Mouse (Mus musculus) macrophage (primary cell): ENCODE data around the gene Nosip. TPM values are rescaled to one million over a fixed set of nuclear protein-coding genes. Genes with fewer than 3 reads are reported as not detected.
A peak's percentile ranks its signal among the peaks of the same experiment; 100 is the strongest.

ENCODE experiments used
- H3K27ac ChIP-seq: fragments of 350-480 bp; formaldehyde crosslinking; 2 replicates; pipeline ENCODE4 v1.9.0; 2021
- H3K36me3 ChIP-seq: fragments of 350-480 bp; formaldehyde crosslinking; 2 replicates; pipeline ENCODE4 v1.9.0; 2021; ENCODE audit errors: inconsistent target
- H3K4me3 ChIP-seq: fragments of 350-480 bp; formaldehyde crosslinking; 2 replicates; pipeline ENCODE4 v1.9.0; 2021; ENCODE audit errors: inconsistent target
- H3K79me2 ChIP-seq: fragments of 350-480 bp; formaldehyde crosslinking; 2 replicates; pipeline ENCODE4 v1.9.0; 2021; ENCODE audit errors: inconsistent target
- WGBS: methylation state at CpG from one replicate; pipeline ENCODE4 v1.1.7; 2026; ENCODE audit warnings: inconsistent platforms; ENCODE audit not compliant: missing documents; 5-methylcytosine and 5-hydroxymethylcytosine counted together
- polyA plus RNA-seq: library from polyadenylated mRNA; stranded (reverse); fragments of 250-400 nt; gene quantifications from 3 replicates; pipeline ENCODE4 v1.2.4, GENCODE M21; 2018; ENCODE audit warnings: inconsistent platforms

The Nosip gene
- polyA plus RNA-seq, 1 experiment from 2014 or later: 40.1 TPM

DNA sequence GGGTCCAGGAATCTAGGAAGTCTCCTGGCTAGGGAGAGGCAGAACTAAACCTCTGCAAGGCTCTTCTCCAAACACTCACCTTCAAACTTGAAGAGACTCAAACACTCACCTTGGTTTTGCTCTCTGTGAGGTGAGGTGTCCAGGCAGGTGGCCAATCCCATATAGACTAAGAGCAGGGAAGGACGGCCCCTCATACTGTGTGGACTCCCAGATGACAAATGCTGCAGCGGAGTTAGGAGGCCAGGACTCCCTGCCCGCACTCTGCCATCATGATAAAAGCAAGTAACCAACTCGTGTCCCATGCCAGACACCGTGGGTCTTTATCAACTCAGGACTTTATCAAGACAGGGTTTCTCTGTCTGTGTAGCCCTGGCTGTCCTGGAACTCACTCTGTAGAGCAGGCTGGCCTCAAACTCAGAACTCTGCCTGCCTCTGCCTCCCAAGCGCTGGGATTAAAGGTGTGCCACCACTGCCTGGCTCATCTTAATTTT lies 1.6 kb upstream of the Nosip start:
- WGBS: 96% methylated on average over 6 of the region's 6 CpGs
- H3K4me3 ChIP-seq: no peak overlapping the region
- no peak overlapping the region for H3K27ac ChIP-seq
- H3K79me2 ChIP-seq: peaks cover 32% of the 10 kb centered on the region
- H3K36me3 ChIP-seq: no peaks in the 10 kb centered on the region

DNA sequence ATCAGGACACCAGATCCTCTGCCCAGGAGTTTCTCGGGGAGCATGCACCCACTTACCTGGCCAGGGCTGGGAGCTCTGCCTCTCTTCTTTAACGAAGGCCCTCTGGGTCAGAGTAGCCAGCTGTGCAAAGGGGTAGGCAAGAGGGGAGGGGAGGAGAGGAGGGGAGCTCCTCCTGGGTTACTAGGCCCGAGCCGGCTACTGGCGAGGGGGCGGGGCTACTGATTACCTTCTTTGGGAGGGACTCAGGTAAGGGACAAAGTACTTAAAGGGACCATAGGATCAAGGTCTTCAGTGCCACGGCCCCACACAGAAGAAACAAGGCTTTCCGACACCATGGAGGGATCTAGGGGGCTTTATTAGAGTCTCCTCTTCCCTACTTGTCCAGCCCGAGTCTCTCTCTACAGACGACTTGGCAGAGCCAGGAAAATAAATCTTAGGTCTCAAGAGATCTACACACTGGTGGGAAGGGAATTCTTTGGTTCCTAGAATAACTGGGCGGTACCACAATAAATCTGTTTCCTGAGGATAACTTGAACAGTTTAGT lies 625 bp upstream of the Nosip start:
- H3K79me2 ChIP-seq: peaks cover 41% of the 10 kb centered on the region
- H3K4me3 ChIP-seq: peak overlapping the region; percentile 86
- no peaks in the 10 kb centered on the region for H3K36me3 ChIP-seq
- peak overlapping the region; percentile 95 for H3K27ac ChIP-seq
- WGBS: 31% methylated on average over 10 of the region's 11 CpGs

GRCm38 (mm10) chr7:45067190-45067999 lies 5.2 kb downstream of the Nosip start:
- 87% methylated on average over 4 of the region's 4 CpGs for WGBS
- no peak overlapping the region for H3K4me3 ChIP-seq
- H3K79me2 ChIP-seq: peaks cover 99% of the 10 kb centered on the region
- no peaks in the 10 kb centered on the region for H3K36me3 ChIP-seq
- H3K27ac ChIP-seq: no peak overlapping the region

GRCm38 (mm10) chr7:45068000-45068318 lies 5.7 kb downstream of the Nosip start:
- H3K79me2 ChIP-seq: peaks cover 100% of the 10 kb centered on the region
- no peak overlapping the region for H3K27ac ChIP-seq
- H3K36me3 ChIP-seq: no peaks in the 10 kb centered on the region
- WGBS: 67% methylated on average over 5 of the region's 5 CpGs
- H3K4me3 ChIP-seq: no peak overlapping the region

DNA sequence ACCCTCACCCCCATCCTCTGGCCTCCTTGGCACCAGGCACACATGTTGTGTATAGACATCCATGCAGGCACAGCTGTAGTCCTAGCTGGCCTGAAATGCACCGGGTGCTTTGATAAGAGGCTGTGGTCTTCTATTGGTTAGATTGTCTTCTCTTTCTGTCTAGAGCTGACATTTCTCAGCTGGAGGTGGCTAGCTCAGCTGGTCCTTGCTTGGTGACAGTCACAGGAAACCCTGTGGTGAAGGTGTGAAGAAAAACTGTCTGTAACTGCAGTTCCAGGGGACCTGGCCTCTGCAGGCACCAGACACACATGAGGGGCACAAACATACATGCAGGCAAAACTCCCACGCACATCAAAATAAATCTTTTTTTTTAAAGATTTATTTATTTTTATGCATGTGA lies 7.4 kb downstream of the Nosip start:
- 75% methylated on average over 1 of the region's 2 CpGs for WGBS
- H3K4me3 ChIP-seq: no peak overlapping the region
- peaks cover 99% of the 10 kb centered on the region for H3K79me2 ChIP-seq
- H3K27ac ChIP-seq: no peak overlapping the region
- peaks cover 12% of the 10 kb centered on the region; the same call in 1 of the 2 replicates for H3K36me3 ChIP-seq

DNA sequence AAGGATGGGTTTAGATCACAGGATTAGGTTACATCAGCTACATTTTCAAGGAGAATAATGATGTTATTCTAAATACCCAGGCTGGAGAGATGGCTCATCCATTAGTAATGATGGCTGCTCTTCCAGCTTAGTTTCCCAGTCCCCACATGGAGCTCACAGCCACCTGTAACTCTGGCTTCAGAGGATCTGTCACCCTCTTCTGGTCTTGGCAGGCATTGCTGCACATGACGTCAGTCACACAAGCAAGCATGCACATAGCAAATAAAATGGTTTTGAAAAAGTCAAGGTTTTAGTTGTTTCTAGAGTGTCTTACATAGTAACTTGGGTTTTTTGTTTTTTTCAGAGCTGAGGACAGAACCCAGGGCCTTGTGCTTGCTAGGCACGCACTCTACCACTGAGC lies 10.0 kb downstream of the Nosip start:
- no peak overlapping the region for H3K4me3 ChIP-seq
- peaks cover 28% of the 10 kb centered on the region; the same call in 1 of the 2 replicates for H3K36me3 ChIP-seq
- H3K27ac ChIP-seq: no peak overlapping the region
- 96% methylated on average over 2 of the region's 2 CpGs for WGBS
- peaks cover 74% of the 10 kb centered on the region for H3K79me2 ChIP-seq

GRCm38 (mm10) chr7:45073171-45073707 lies 11.0 kb downstream of the Nosip start:
- Histone ChIP-seq H3K36me3 (peaks cover 35% of the 10 kb centered on the region; the same call in 1 of the 2 replicates), H3K27ac (no peak overlapping the region), H3K4me3 (no peak overlapping the region), H3K79me2 (peaks cover 64% of the 10 kb centered on the region)
- 41% methylated on average over 7 of the region's 7 CpGs for WGBS

DNA sequence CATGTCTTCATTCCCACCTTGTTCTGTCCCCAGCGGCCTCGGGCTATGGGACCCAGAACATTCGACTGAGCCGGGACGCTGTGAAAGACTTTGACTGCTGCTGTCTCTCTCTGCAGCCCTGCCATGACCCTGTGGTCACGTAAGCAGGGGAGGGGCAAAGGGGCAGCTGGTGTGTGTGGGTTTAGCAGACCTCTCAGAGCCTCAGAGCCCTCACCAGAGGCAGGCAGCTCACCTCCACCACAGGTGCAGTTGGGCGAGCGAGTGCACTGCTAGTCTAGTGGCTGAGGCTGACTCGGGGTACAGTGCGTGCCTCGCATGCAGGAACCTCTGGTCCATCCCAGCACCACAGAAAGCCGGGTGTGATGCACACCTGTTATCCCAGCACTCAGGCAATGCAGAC lies 11.7 kb downstream of the Nosip start:
- peaks cover 35% of the 10 kb centered on the region; the same call in 1 of the 2 replicates for H3K36me3 ChIP-seq

DNA sequence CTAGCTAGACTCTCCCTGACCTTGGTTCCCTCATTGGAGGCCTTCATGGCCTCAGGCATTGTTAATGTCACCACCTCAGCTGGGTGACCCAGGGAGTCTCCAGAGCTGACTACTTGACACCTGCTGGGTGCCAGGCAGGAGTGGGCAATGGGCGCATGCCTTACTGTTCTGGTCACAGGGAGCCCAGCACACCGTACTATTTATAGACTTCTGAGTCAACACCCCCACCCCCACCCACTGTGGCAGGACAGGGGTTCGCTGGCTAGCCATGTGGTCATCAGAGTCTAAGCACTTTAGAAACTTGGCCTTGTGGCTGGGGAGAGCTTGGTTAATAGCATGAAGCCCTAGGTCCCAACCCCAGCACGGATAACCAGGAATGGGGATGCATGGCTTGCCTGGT lies 13.2 kb downstream of the Nosip start:
- H3K27ac ChIP-seq: no peak overlapping the region
- WGBS: 63% methylated on average over 4 of the region's 4 CpGs
- no peak overlapping the region for H3K4me3 ChIP-seq
- H3K36me3 ChIP-seq: peaks cover 35% of the 10 kb centered on the region; the same call in 1 of the 2 replicates
- peaks cover 42% of the 10 kb centered on the region for H3K79me2 ChIP-seq

More for the DNA sequence above, 11.7 kb downstream of the Nosip start:
- Histone ChIP-seq H3K4me3 (no peak overlapping the region), H3K27ac (no peak overlapping the region), H3K79me2 (peaks cover 57% of the 10 kb centered on the region)
- WGBS: 96% methylated on average over 12 of the region's 12 CpGs

DNA sequence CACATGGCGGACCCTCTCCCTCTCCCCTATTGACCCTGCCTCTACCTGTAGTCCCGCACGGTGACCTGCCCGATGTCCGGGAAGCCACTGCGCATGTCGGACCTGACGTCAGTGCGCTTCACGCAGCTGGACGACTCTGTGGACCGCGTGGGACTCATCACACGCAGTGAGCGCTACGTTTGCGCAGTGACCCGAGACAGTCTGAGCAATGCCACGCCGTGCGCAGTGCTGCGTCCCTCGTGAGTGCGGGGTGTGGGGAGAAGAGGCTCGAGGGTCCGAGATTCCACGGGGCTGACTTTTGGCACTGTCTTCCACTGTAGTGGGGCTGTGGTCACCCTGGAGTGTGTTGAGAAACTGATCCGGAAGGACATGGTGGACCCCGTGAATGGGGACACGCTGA lies 14.3 kb downstream of the Nosip start:
- no peak overlapping the region for H3K27ac ChIP-seq
- H3K79me2 ChIP-seq: peaks cover 31% of the 10 kb centered on the region
- H3K4me3 ChIP-seq: no peak overlapping the region
- H3K36me3 ChIP-seq: peaks cover 35% of the 10 kb centered on the region; the same call in 1 of the 2 replicates
- 93% methylated on average over 19 of the region's 30 CpGs for WGBS

DNA sequence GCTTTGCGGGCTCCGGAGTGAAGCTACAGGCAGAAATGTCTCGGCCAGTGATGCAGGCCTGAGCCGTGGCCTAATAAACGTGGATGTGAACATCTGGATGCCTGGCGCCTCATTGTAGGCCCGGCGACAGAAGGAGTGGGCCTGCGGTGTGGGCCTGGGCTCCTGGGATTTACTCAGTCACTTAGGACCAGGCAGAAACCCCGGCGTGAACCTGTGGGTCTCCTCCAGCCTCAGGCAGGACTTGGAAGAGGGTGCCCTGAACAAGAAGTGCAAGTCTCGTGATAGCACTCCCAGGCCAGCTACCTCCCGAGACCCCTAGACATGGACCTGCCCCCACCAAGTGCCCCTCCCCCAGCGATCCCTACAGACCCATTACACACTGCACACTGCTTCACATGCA lies 15.1 kb downstream of the Nosip start:
- peaks cover 35% of the 10 kb centered on the region; the same call in 1 of the 2 replicates for H3K36me3 ChIP-seq
- 91% methylated on average over 13 of the region's 14 CpGs for WGBS
- H3K79me2 ChIP-seq: peaks cover 23% of the 10 kb centered on the region
- no peak overlapping the region for H3K4me3 ChIP-seq
- no peak overlapping the region for H3K27ac ChIP-seq

DNA sequence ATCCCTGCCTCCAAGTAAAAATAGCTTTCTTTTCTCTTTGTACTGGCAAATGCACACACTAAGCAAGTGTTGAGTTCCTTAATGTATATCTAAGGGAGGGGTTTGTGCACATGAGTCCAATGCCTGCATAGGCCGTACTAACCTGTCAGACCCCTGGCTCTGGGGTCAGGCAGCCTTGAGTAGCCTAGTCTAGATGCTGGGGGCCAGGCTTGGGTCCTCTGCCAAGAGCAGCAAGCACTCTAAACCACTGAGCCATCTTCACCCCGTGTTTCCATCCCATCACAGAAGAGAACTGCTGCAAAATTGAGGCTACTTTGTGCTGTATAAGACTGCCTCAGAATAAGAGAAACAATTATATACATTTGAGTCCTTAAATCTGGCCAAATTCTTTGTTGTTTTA lies 15.6 kb downstream of the Nosip start:
- WGBS: 100% methylated on average over 2 of the region's 2 CpGs
- no peak overlapping the region for H3K27ac ChIP-seq
- peaks cover 35% of the 10 kb centered on the region; the same call in 1 of the 2 replicates for H3K36me3 ChIP-seq
- H3K4me3 ChIP-seq: no peak overlapping the region
- peaks cover 18% of the 10 kb centered on the region for H3K79me2 ChIP-seq

GRCm38 (mm10) chr7:45078513-45078912 lies 16.3 kb downstream of the Nosip start:
- H3K36me3 ChIP-seq: peaks cover 34% of the 10 kb centered on the region; the same call in 1 of the 2 replicates
- no peak overlapping the region for H3K27ac ChIP-seq
- peaks cover 11% of the 10 kb centered on the region for H3K79me2 ChIP-seq
- WGBS: 45% methylated on average over 9 of the region's 9 CpGs
- H3K4me3 ChIP-seq: no peak overlapping the region

GRCm38 (mm10) chr7:45079856-45080255 lies 17.6 kb downstream of the Nosip start:
- 4% methylated on average over 10 of the region's 10 CpGs for WGBS
- peaks cover 22% of the 10 kb centered on the region; the same call in 1 of the 2 replicates for H3K36me3 ChIP-seq
- H3K27ac ChIP-seq: no peak overlapping the region
- H3K79me2 ChIP-seq: no peaks in the 10 kb centered on the region
- no peak overlapping the region for H3K4me3 ChIP-seq

GRCm38 (mm10) chr7:45081016-45081415 lies 18.8 kb downstream of the Nosip start:
- Histone ChIP-seq H3K4me3 (no peak overlapping the region), H3K27ac (peak overlapping the region; percentile 94), H3K79me2 (no peaks in the 10 kb centered on the region), H3K36me3 (peaks cover 19% of the 10 kb centered on the region; the same call in 1 of the 2 replicates)
- WGBS: 88% methylated on average over 5 of the region's 5 CpGs
